Mouse (Mus musculus): ENCODE measurements at regions not wholly inside any gene's neighbourhood (a gene's known extent, or its start where the extent isn't known, plus 50 kb on each side); places are given as distances from the start of the nearest gene placed in this dataset.

DNA sequence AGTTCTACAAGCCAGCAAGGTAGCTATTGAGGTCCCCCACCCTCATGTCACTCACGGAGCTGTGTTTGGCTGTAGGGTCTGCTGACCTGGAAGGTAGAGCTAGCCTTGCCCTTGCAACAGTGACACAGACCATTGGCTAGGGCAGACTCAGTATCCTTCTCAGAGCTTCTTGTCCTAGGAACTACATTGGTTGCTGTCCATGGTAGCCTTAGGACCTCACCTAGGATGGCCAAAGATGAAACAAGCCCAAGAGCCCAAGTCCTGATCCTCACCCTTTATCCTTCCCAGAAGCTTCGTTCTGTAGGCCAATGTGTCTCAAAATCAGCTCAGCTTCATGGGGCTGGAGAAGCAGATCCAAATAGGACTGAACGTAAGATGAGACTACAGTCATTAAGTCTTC, 187.3 kb downstream of the Tmem132e start:
- DNase-seq (ENCODE audit: low spot score), result no peak
- 60% methylated on average over 3 of the region's 3 CpGs for WGBS
- peaks cover 64% of the 10 kb centered on the region for H3K27me3 ChIP-seq (ENCODE audit: low read depth, poor library complexity, severe bottlenecking)
- no peak overlapping the region for H3K27ac ChIP-seq (replicated peaks)
- H3K36me3 ChIP-seq, result no peaks in the 10 kb centered on the region
- no peak overlapping the region for H3K4me3 ChIP-seq
- H3K4me1 ChIP-seq, result peaks cover 31% of the 10 kb centered on the region
- H3K9me3 ChIP-seq (replicated peaks), result no peaks in the 10 kb centered on the region

DNA sequence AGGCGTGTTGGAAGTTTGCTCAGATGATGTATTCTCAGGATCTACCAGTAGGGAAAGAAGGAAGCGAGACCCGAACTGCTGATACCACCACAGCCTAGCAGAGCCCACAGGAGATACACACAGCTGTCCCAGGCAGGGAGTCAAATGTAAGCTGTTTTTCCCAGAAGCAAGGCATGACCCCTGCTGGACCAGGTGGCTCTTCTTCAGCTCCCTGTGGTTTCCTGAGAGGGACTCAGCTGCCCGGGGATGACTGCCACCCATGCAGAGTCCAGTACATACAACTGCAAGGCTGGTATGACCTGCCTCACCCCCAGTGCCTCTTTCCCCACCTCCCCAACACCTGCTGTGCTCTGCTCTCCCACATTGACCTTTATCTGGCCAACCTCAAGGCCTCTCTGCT, 184.4 kb downstream of the Tmem132e start:
- Histone ChIP-seq H3K27ac (replicated peaks) (no peak overlapping the region), H3K4me1 (peaks cover 39% of the 10 kb centered on the region), H3K27me3 (ENCODE audit: low read depth, poor library complexity, severe bottlenecking) (peaks cover 76% of the 10 kb centered on the region), H3K4me3 (no peak overlapping the region), H3K9me3 (replicated peaks) (no peaks in the 10 kb centered on the region), H3K36me3 (no peaks in the 10 kb centered on the region)
- WGBS, result 81% methylated on average over 4 of the region's 4 CpGs
- DNase-seq (ENCODE audit: low spot score), result no peak

DNA sequence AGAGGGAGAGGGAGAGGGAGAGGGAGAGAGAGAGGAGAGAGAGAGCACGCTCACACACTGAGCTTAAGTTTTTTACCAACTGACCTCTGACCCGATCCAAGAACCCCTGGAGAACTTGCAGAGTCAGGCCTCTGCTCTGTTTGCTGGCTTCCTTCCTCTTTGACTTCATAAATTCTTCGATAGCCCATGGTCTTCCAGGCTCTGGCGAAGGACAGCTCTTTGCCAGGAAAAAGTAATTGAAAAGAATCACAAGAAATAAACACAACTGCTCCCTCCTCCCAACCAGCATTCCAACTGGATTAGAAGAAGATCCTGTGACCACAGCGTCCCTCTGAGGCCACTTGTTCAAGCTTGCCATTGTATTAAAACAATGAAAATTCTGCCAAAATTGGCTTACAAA, 182.8 kb downstream of the Tmem132e start:
- no peak for DNase-seq (ENCODE audit: low spot score)
- Histone ChIP-seq H3K27ac (replicated peaks) (no peak overlapping the region), H3K4me1 (peaks cover 46% of the 10 kb centered on the region), H3K36me3 (no peaks in the 10 kb centered on the region), H3K27me3 (ENCODE audit: low read depth, poor library complexity, severe bottlenecking) (peaks cover 78% of the 10 kb centered on the region), H3K9me3 (replicated peaks) (no peaks in the 10 kb centered on the region), H3K4me3 (no peak overlapping the region)
- WGBS, result 7% methylated on average over 5 of the region's 5 CpGs

DNA sequence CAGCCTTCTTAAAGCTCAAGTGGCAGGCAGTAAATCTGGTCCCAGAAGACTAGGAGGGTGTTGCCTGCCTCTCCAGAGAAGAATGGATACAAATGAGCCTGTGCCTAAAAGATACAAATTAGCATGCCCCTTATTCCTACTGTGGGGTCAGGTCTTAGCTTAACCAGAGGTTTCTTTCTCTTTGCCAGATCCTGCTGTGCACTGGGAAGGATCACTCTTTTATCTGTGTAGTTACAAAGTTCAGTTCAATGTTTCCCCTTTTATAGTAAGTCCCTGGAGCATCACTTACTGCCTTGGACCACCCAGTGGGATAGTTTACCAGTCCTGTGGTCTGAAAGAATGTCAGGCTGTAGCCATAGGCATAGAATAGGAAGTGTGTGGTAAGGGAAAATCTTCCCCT, 181.1 kb downstream of the Tmem132e start:
- Histone ChIP-seq H3K4me1 (peaks cover 46% of the 10 kb centered on the region), H3K36me3 (no peaks in the 10 kb centered on the region), H3K27me3 (ENCODE audit: low read depth, poor library complexity, severe bottlenecking) (peaks cover 82% of the 10 kb centered on the region), H3K4me3 (no peak overlapping the region), H3K27ac (replicated peaks) (no peak overlapping the region), H3K9me3 (replicated peaks) (no peaks in the 10 kb centered on the region)
- no peak for DNase-seq (ENCODE audit: low spot score)

DNA sequence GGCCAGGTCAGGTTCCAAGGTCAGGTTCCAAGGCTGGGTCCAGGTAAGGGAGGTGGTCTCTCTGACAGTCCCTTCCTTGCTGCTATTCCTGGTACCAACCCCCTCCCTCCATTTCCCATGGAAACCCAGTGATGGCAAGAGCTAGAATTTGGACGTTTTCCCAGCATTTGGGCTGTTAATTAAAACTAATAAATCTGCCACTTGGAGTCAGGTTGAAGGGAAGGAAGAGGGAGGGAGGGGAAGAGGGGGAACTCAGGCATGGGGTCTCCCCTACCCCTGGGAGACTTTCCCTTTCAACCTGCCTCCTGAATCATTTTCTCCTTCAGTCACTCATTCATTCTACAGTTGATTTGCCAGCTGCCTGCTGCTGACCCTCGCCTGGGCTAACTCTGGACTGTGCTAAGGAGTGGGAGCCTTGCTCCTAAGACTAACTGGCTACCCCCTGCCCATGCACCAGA, 179.5 kb downstream of the Tmem132e start:
- Histone ChIP-seq H3K36me3 (no peaks in the 10 kb centered on the region), H3K4me1 (peaks cover 50% of the 10 kb centered on the region), H3K27ac (replicated peaks) (no peak overlapping the region), H3K4me3 (no peak overlapping the region), H3K9me3 (replicated peaks) (no peaks in the 10 kb centered on the region), H3K27me3 (ENCODE audit: low read depth, poor library complexity, severe bottlenecking) (peaks cover 78% of the 10 kb centered on the region)
- DNase-seq (ENCODE audit: low spot score), result no peak
- WGBS, result 46% methylated on average over 2 of the region's 2 CpGs

GRCm38 (mm10) chr11:82567014-82567685, 178.4 kb downstream of the Tmem132e start:
- H3K4me3 ChIP-seq, result no peak overlapping the region
- H3K36me3 ChIP-seq, result no peaks in the 10 kb centered on the region
- 65% methylated on average over 9 of the region's 9 CpGs for WGBS
- no peaks in the 10 kb centered on the region for H3K9me3 ChIP-seq (replicated peaks)
- H3K27ac ChIP-seq (replicated peaks), result no peak overlapping the region
- no peak for DNase-seq (ENCODE audit: low spot score)
- peaks cover 67% of the 10 kb centered on the region for H3K27me3 ChIP-seq (ENCODE audit: low read depth, poor library complexity, severe bottlenecking)
- peaks cover 48% of the 10 kb centered on the region for H3K4me1 ChIP-seq

- 71% methylated on average over 4 of the region's 4 CpGs for WGBS
- H3K27me3 ChIP-seq (ENCODE audit: low read depth, poor library complexity, severe bottlenecking), result peaks cover 61% of the 10 kb centered on the region
Measured at GRCm38 (mm10) chr11:82566092-82566491, 177.4 kb downstream of the Tmem132e start.

DNA sequence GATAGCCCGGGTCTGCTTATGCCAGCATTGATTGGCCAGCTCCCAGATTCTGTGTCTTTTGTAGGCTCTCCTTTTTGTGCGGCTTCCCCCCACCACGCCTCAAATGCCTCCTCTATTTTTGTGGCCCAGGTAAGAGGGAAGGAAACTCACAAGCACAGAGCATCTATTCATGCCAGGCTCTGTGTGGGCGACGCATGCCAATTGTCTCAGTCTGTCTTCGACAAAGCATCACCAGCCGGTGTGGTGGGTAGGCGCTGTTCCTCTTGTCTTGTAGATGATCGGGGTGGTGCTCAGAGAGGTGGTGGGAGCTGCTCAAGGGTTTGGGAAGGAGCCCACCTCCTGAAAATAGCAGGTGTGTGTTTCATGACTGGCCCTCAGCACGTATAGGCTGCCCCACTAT, 175.5 kb downstream of the Tmem132e start:
- H3K36me3 ChIP-seq, result no peaks in the 10 kb centered on the region
- no peak overlapping the region for H3K27ac ChIP-seq (replicated peaks)
- H3K27me3 ChIP-seq (ENCODE audit: low read depth, poor library complexity, severe bottlenecking), result peaks cover 52% of the 10 kb centered on the region
- no peaks in the 10 kb centered on the region for H3K9me3 ChIP-seq (replicated peaks)
- peaks cover 20% of the 10 kb centered on the region for H3K4me1 ChIP-seq
- H3K4me3 ChIP-seq, result no peak overlapping the region
- no peak for DNase-seq (ENCODE audit: low spot score)
- WGBS, result 83% methylated on average over 10 of the region's 10 CpGs

More at GRCm38 (mm10) chr11:82566092-82566491, 177.4 kb downstream of the Tmem132e start:
- Histone ChIP-seq H3K4me1 (peaks cover 39% of the 10 kb centered on the region), H3K9me3 (replicated peaks) (no peaks in the 10 kb centered on the region), H3K4me3 (no peak overlapping the region), H3K36me3 (no peaks in the 10 kb centered on the region), H3K27ac (replicated peaks) (no peak overlapping the region)
- DNase-seq (ENCODE audit: low spot score), result no peak

- peaks cover 3% of the 10 kb centered on the region for H3K4me1 ChIP-seq
- WGBS, result 97% methylated on average over 3 of the region's 3 CpGs
Measured at GRCm38 (mm10) chr11:82542028-82542427, 153.3 kb downstream of the Tmem132e start.

DNA sequence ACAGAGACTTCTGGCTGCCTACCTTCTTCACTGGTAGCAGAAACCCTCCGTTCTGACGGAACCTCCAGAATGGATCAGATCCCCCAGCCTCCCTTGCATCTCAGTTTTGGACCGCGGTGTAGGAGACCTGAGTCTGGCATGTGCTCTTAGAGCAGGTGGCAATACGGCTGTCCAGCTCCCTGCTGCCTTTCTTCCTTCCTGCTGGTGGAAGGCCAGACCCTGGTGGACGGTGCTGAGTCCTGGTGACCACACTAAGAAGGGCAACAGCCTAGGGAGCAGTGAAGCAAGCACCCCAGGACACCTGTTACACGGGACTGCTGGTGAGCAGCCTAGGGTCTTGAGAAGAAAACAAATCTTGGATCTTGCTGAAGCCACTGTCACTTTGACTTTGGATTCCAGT, 152.7 kb downstream of the Tmem132e start:
- Histone ChIP-seq H3K9me3 (replicated peaks) (0 out of 2 replicates have a peak, but pooled peaks cover 3% of the 10 kb centered on the region), H3K27ac (replicated peaks) (no peak overlapping the region), H3K36me3 (no peaks in the 10 kb centered on the region), H3K4me1 (peaks cover 3% of the 10 kb centered on the region), H3K4me3 (no peak overlapping the region), H3K27me3 (ENCODE audit: low read depth, poor library complexity, severe bottlenecking) (no peaks in the 10 kb centered on the region)
- DNase-seq (ENCODE audit: low spot score), result no peak
- WGBS, result 94% methylated on average over 7 of the region's 7 CpGs

More at GRCm38 (mm10) chr11:82542028-82542427, 153.3 kb downstream of the Tmem132e start:
- Histone ChIP-seq H3K27ac (replicated peaks) (no peak overlapping the region), H3K27me3 (ENCODE audit: low read depth, poor library complexity, severe bottlenecking) (no peaks in the 10 kb centered on the region), H3K4me3 (no peak overlapping the region), H3K36me3 (no peaks in the 10 kb centered on the region), H3K9me3 (replicated peaks) (0 out of 2 replicates have a peak, but pooled peaks cover 3% of the 10 kb centered on the region)
- no peak for DNase-seq (ENCODE audit: low spot score)

DNA sequence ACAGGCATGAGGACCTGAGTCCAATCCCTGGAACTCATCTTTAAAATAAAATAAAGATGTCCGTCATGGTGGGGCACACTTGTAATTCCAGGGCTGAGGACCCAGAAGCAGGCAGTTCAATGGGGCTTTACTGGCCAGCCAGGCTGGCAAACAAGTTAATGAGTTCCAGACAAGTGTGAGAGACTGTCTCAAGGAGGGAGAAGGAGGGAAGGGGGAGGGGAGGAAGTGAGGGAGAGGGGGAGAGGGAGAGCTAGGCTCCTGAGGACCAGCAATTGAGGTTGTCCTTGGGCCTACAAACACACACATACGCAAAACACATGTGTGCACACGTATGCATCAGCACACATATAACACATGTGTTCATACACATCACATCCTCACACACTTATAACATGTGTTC, 149.2 kb downstream of the Tmem132e start:
- H3K9me3 ChIP-seq (replicated peaks), result 0 out of 2 replicates have a peak, but pooled peaks cover 3% of the 10 kb centered on the region
- no peak overlapping the region for H3K4me3 ChIP-seq
- no peak for DNase-seq (ENCODE audit: low spot score)
- H3K36me3 ChIP-seq, result no peaks in the 10 kb centered on the region
- no peak overlapping the region for H3K27ac ChIP-seq (replicated peaks)
- WGBS, result 77% methylated on average over 3 of the region's 3 CpGs
- peaks cover 3% of the 10 kb centered on the region for H3K4me1 ChIP-seq
- H3K27me3 ChIP-seq (ENCODE audit: low read depth, poor library complexity, severe bottlenecking), result no peaks in the 10 kb centered on the region

- H3K4me1 ChIP-seq, result peaks cover 33% of the 10 kb centered on the region
- DNase-seq (ENCODE audit: low spot score), result no peak
- no peaks in the 10 kb centered on the region for H3K36me3 ChIP-seq
- 39% methylated on average over 4 of the region's 4 CpGs for WGBS
- H3K27me3 ChIP-seq (ENCODE audit: low read depth, poor library complexity, severe bottlenecking), result peaks cover 19% of the 10 kb centered on the region; the same call in 1 of the 2 replicates
- H3K4me3 ChIP-seq, result no peak overlapping the region
- H3K9me3 ChIP-seq (replicated peaks), result no peaks in the 10 kb centered on the region
- no peak overlapping the region for H3K27ac ChIP-seq (replicated peaks)
Measured at GRCm38 (mm10) chr11:82523200-82523802, 134.6 kb downstream of the Tmem132e start.

- no peaks in the 10 kb centered on the region for H3K9me3 ChIP-seq (replicated peaks)
- no peak overlapping the region for H3K4me3 ChIP-seq
- 57% methylated on average over 9 of the region's 9 CpGs for WGBS
- H3K36me3 ChIP-seq, result no peaks in the 10 kb centered on the region
- peaks cover 19% of the 10 kb centered on the region; the same call in 1 of the 2 replicates for H3K27me3 ChIP-seq (ENCODE audit: low read depth, poor library complexity, severe bottlenecking)
- DNase-seq (ENCODE audit: low spot score), result no peak
- no peak overlapping the region for H3K27ac ChIP-seq (replicated peaks)
- peaks cover 34% of the 10 kb centered on the region for H3K4me1 ChIP-seq
Measured at GRCm38 (mm10) chr11:82521383-82521782, 132.7 kb downstream of the Tmem132e start.

Measured in midbrain, embryonic 10.5 days (tissue).